Mouse (Mus musculus): Measurements from ENCODE around the gene Aurkaip1.

The Aurkaip1 gene

DNA sequence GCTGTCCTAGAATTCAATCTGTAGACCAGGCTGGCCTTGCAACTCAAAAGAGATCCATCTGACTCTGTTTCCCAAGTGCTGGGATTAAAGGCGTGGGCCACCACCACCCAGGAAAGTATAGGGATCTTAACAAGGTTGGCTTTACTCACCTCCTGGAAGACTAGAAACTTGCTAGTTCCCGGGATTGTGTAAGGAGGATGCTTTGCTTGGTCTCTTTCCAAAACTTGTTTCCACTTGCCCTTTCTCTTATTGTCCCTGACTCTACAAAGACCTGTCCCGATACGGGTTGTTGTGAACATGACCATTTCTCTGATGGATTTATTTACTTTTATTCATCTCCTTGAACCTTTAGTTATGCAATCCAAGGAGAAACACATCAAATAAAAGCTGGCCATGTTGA is 1.2 kb upstream of the Aurkaip1 start:
- no peak for DNase-seq (ENCODE audit: low read depth, low spot score)

GRCm38 (mm10) chr4:155830596-155830995 is 476 bp upstream of the Aurkaip1 start:
- no peak for DNase-seq (ENCODE audit: low read depth, low spot score)

DNA sequence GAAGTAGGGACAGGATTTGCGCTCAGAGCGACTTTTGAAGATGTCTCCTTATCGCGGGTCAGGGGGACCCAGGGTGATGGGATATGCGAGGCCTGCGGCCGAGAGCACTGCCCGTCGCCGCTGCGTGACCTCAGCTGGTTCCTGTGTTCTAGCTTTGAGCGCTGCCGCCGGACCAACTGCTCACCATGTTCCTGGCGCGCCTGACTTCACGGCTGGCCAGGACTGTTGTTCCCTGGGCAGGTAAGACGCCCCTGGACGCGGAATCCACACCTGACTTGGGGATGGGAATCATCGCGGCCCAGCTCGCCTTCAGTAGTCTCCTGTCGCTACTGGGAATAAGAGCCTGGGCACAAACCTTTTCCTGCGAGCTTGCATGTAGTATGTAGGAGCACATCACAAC is 759 bp downstream of the Aurkaip1 start:
- DNase-seq (ENCODE audit: low read depth, low spot score): no peak

DNA sequence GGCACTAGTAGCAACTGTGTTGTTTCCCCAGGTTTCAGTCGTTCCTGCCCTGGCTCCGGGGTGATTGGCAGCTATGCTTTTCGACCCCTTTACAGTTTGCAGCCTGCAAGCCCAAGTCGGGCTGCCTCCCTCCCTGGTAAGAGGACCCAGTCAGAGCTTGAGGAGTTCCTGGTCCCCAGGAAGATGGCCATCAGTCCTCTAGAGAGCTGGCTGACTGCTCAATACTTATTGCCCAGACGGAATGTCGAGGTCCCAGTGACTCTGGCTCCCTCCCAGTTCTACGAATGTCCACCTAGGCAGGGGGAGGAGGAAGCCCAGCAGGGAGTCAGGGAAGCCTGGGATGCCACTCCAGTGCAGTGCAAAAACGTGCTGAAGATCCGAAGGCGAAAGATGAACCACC is 1.2 kb downstream of the Aurkaip1 start:
- DNase-seq (ENCODE audit: low read depth, low spot score): no peak

DNA sequence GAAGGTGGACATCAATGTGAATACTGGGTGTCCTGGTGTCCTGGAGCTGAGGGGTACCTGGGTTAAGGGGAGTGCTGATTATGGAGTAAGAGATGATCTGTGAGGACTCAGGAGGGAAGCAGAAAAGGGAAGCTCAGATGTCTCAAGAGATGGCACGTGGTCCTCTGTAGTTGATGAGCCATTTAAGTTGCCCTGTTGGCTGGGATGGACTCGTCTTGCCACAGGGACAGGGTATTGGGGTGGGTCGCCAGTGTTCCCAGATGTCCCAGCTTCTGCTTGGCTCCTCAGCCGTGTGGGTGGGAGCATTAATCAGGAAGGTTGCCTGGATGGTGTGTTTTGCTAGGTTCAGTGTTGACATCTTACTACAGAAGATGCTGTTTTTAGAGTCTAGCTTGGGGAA is 2.2 kb downstream of the Aurkaip1 start:
- no peak for DNase-seq (ENCODE audit: low read depth, low spot score)

DNA sequence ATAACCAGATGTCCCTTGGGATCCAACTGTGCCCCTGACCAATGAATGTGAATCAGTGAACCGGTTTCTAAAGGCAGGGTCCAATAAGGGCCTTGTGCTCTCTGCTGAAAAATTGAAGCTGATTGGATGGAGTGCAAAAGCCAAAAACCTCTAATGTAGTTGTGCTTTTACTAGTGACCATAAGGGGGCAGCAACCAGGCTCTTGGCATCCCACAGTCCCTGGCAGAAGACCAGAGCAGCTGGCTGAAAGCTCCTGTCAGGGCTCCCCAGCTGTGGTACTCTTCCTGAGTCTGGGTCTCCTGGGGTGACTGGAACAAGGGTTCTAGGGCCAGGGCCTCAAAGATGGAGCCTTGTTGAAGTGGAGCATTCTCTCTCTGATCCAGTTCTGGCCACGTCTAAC is 2.8 kb downstream of the Aurkaip1 start:
- peak; percentile 90 for DNase-seq (ENCODE audit: low read depth, low spot score)

DNA sequence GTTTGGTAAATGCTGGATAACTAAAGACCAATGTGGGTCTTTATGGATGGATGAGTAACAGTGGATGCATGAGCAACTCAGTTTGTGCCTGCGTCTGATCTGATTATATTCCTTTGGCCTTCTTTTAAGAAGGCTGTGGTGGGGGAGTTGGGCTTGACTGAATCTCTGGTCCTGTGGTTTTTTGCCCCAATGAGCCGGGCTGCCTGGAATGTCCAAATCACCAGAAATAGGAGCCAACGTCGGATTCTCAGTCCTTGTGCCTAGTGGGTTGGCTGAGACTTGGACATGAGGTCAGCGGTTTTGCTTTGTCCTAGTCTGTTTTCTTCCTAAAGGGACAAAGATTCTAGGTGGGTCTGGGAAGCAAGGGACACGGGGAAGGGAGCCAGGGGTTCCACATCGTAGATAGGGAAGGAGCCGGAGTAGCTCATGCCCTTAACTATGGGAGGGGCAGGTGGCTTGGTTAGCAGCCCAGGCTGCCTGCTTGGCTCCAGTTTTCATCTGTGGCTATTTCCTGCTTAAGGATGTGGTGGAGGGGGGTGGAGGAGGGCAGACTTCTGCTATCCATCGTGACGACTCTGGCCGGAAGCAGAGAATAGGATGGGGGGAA is 6.4 kb downstream of the Aurkaip1 start:
- DNase-seq (ENCODE audit: low read depth, low spot score): no peak

DNA sequence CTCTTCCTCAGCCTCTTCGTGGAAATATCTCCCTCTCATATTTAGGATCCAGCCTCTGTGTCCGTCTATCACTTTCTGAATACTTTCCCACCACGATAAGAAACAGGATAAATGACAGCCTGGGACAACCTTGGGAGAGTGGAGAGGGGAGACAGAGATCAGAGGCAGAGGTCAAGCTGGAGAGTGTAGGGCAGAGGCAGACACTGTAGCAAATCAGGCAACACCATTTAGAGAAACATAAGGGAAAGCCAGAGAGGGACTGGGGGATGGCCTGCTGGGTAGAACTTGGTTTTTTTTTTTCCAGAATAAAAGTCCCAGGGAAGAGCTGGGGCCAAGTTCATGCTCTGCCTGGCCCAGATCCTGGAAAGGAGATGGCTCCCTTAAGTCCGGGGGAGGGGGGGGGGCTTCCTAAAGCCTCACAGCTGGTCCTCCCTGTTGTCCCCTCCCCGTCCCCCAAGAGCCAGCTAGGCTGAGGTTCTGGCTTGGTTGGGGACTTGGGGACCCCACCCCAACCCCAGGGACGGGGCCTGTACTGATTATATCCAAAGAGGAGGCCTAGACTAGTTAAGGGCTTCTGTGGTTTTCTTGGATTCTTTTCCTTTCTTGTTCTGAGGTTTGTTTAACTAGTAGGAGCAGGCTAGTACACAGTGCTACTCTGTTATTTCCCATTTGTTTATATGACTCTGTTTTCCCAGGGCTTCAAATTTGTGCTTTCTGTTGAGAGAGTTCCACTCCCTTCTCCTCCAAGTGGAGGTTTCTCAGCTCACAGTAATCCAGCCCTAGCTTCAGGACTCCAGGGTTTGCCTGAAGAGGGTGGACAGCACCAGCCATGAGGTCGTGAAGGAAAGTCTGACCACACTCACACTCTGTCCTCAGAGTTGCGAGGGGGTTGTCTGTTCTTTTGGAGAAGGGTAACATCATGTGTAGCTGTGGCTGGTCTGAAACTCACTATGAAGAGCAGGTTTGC is 7.4 kb downstream of the Aurkaip1 start:
- DNase-seq (ENCODE audit: low read depth, low spot score): no peak

- DNase-seq (ENCODE audit: low read depth, low spot score): peak; percentile 36
Measured at GRCm38 (mm10) chr4:155839483-155839910, 8.4 kb downstream of the Aurkaip1 start, which contains the start of gene Mxra8. Gene Mxra8 (plus strand): TSS chr4:155839680.

GRCm38 (mm10) chr4:155840076-155841002 is 9.3 kb downstream of the Aurkaip1 start:
- DNase-seq (ENCODE audit: low read depth, low spot score): no peak

- DNase-seq (ENCODE audit: low read depth, low spot score): peak; percentile 60
Measured at GRCm38 (mm10) chr4:155841003-155841454, 10.0 kb downstream of the Aurkaip1 start.

DNA sequence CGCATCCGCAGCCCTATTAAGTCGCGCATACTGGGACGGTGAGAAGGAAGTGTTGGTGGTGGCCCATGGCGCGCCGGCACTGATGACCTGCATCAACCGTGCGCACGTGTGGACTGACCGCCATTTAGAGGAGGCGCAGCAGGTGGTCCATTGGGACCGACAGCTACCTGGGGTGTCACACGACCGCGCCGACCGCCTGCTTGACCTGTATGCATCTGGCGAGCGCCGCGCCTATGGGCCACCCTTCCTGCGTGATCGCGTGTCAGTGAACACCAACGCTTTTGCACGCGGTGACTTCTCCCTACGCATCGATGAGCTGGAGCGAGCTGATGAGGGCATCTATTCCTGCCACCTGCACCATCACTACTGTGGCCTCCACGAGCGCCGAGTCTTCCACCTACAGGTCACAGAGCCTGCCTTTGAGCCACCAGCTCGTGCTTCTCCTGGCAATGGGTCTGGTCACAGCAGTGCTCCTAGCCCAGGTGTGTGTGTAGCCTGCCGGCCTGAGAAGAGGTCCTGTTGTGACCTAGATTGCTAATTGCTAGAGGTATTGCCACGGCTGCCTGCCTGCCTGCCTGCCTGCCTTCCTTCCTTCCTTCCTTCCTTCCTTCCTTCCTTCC is 10.7 kb downstream of the Aurkaip1 start:
- peak; percentile 45 for DNase-seq (ENCODE audit: low read depth, low spot score)

GRCm38 (mm10) chr4:155843231-155843630 is 12.2 kb downstream of the Aurkaip1 start:
- DNase-seq (ENCODE audit: low read depth, low spot score): no peak

- DNase-seq (ENCODE audit: low read depth, low spot score): peak; percentile 94
Measured at GRCm38 (mm10) chr4:155846871-155847578, 16.0 kb downstream of the Aurkaip1 start, which contains the start of gene Dvl1. Gene Dvl1 (plus strand): TSS chr4:155847402.

- peak; percentile 56 for DNase-seq (ENCODE audit: low read depth, low spot score)
Measured at GRCm38 (mm10) chr4:155847591-155848352, 16.7 kb downstream of the Aurkaip1 start.

GRCm38 (mm10) chr4:155848434-155849095 is 17.5 kb downstream of the Aurkaip1 start:
- no peak for DNase-seq (ENCODE audit: low read depth, low spot score)

- no peak for DNase-seq (ENCODE audit: low read depth, low spot score)
Measured at GRCm38 (mm10) chr4:155849391-155849790, 18.3 kb downstream of the Aurkaip1 start.

DNA sequence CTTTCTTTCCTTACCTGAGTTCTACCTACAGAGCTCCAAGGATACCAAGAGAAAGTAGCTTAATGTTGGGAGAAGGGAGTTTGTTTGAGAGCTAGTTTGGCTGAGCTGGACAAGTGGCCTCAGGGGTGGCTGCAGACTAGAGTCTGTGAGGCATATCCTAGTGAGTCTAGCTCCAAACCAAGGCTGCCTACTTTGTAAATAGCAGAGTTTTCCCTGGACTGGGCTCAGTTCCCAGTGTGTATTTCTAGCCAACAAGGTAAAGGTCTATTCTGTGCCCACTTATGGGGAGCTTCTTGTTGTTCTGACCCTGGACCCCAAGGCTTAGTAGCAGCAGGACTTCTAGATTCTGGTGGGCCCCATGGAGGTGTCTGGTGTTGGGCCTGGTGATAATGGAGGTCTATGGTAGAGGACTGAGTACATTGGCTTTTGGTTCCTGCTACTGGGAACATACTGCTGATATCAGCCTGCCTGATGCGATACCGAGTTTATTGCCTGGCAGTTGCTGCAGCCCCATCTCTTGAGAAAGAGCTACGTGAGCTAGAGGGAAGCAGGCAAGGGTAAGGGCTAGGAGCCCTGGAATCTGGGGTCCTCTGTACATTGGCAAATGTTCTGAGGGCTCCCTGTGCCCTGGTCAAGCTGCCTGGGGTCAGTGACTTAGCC is 18.9 kb downstream of the Aurkaip1 start:
- no peak for DNase-seq (ENCODE audit: low read depth, low spot score)

- no peak for DNase-seq (ENCODE audit: low read depth, low spot score)
Measured at GRCm38 (mm10) chr4:155851368-155851767, 20.3 kb downstream of the Aurkaip1 start.

All from brain, adult 2 months (tissue).